Mouse (Mus musculus): Measurements from ENCODE around the gene Mpc2.

Mpc2 gene

GRCm38 (mm10) chr1:165503307-165504024, 43.0 kb downstream of the Mpc2 start:
- no peak for DNase-seq (ENCODE audit: extremely low read depth, low read depth)

- no peak for DNase-seq (ENCODE audit: extremely low read depth, low read depth)
Measured at GRCm38 (mm10) chr1:165506303-165506702, 45.9 kb downstream of the Mpc2 start.

- no peak for DNase-seq (ENCODE audit: extremely low read depth, low read depth)
Measured at GRCm38 (mm10) chr1:165510161-165510560, 49.7 kb downstream of the Mpc2 start.

- no peak for DNase-seq (ENCODE audit: extremely low read depth, low read depth)
Measured at GRCm38 (mm10) chr1:165520716-165521115, 60.3 kb downstream of the Mpc2 start.
